Mouse (Mus musculus): ENCODE data around the gene Cass4. TPM values are rescaled to one million over a fixed set of nuclear protein-coding genes. Genes with fewer than 3 reads are reported as not detected.

Gene Cass4
- polyA plus RNA-seq, 1 experiment from 2014 or later = 0.27 TPM

DNA sequence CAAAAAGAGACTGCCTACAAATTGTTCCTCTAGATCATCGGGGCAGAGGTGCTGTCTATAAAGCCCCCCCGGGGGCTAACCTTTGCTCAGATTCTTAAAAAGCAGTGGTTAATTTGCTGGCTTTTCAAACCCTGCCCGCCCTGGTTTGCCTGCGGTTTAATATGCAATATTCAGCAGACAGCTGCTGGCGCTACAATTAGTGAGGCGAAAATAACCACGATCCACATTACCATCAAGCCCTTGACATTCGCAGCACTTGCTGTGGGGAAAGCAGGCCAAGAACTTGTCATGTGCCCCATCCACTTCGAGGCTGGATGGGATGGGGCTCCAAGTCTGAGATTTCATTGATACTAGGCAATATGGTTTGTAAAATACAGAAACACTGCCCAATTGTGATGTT lies 40.4 kb upstream of the Cass4 start:
- Histone ChIP-seq H3K9ac (no peak overlapping the region), H3K9me3 (ENCODE audit: control insufficient read depth, low read length) (no peaks in the 10 kb centered on the region), H3K4me3 (replicated peaks; ENCODE audit: low read length) (no peak overlapping the region), H3K4me2 (replicated peaks) (no peak overlapping the region), H3K4me1 (replicated peaks; ENCODE audit: control insufficient read depth, insufficient read depth, low read length) (peaks cover 13% of the 10 kb centered on the region; the same call in 1 of the 2 replicates), H3K27ac (no peak overlapping the region; the same call in 1 of the 2 replicates), H3K36me3 (replicated peaks; ENCODE audit: control insufficient read depth, insufficient read depth) (no peaks in the 10 kb centered on the region; the same call in 1 of the 2 replicates), H3K27me3 (ENCODE audit: control insufficient read depth, insufficient read depth, low read length) (no peaks in the 10 kb centered on the region)
- ATAC-seq (ENCODE audit: low FRiP score) (no peak), DNase-seq (ENCODE audit: low spot score) (no peak)
- 50% methylated on average over 9 of the region's 9 CpGs for WGBS

DNA sequence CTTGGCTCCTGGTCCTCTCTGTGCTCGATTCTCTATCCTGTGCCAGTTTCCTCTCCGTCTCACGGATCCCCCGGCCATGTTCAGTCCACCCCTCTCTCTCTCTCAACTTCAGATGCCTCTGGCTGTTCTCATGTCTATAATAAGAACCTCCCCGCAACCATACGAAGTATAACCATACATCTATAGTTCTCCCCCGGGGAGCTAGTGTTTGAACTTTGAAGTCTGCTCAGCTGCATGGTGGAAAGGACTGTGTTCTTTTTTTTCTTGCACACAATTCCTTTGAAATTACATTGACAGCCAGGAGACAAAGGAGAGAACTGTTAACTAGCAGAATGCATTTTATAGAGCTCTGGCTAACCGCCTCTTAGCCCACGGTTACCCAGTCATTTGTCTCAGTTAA lies 38.8 kb upstream of the Cass4 start:
- no peak; the same call in 1 of the 2 replicates for ATAC-seq (ENCODE audit: low FRiP score)
- Histone ChIP-seq H3K27ac (0 out of 2 replicates have a peak overlapping the region, but pooled peaks have one; percentile 36), H3K9ac (no peak overlapping the region), H3K4me1 (replicated peaks; ENCODE audit: control insufficient read depth, insufficient read depth, low read length) (0 out of 2 replicates have a peak, but pooled peaks cover 6% of the 10 kb centered on the region), H3K9me3 (ENCODE audit: control insufficient read depth, low read length) (no peaks in the 10 kb centered on the region), H3K27me3 (ENCODE audit: control insufficient read depth, insufficient read depth, low read length) (no peaks in the 10 kb centered on the region), H3K36me3 (replicated peaks; ENCODE audit: control insufficient read depth, insufficient read depth) (no peaks in the 10 kb centered on the region; the same call in 1 of the 2 replicates), H3K4me3 (replicated peaks; ENCODE audit: low read length) (no peak overlapping the region), H3K4me2 (replicated peaks) (no peak overlapping the region)
- no peak for DNase-seq (ENCODE audit: low spot score)
- 57% methylated on average over 9 of the region's 9 CpGs for WGBS

DNA sequence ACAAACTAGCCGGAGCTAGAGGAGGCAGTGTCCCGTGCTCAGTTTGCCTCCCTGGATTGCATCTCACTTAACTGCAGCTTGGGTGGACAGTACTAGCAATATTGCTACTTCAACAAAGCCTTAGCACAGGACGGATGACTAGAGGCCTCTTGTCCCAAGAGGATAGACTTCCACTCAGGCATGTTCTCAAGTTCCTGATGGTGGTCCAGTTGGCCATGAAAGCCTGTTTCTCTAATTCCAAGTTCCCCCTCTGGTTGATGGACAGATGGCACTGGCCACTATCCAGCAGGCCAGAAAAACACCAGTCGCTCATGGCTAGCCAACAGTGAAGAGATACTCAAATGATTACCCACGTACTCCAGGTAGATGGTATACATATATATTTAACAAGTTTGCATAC lies 37.8 kb upstream of the Cass4 start:
- DNase-seq (ENCODE audit: low spot score) (no peak), ATAC-seq (ENCODE audit: low FRiP score) (no peak)
- Histone ChIP-seq H3K9ac (no peak overlapping the region), H3K4me2 (replicated peaks) (no peak overlapping the region), H3K27me3 (ENCODE audit: control insufficient read depth, insufficient read depth, low read length) (no peaks in the 10 kb centered on the region), H3K4me1 (replicated peaks; ENCODE audit: control insufficient read depth, insufficient read depth, low read length) (0 out of 2 replicates have a peak, but pooled peaks cover 6% of the 10 kb centered on the region), H3K27ac (no peak overlapping the region), H3K36me3 (replicated peaks; ENCODE audit: control insufficient read depth, insufficient read depth) (no peaks in the 10 kb centered on the region; the same call in 1 of the 2 replicates), H3K4me3 (replicated peaks; ENCODE audit: low read length) (no peak overlapping the region), H3K9me3 (ENCODE audit: control insufficient read depth, low read length) (no peaks in the 10 kb centered on the region)
- 85% methylated on average over 5 of the region's 5 CpGs for WGBS

DNA sequence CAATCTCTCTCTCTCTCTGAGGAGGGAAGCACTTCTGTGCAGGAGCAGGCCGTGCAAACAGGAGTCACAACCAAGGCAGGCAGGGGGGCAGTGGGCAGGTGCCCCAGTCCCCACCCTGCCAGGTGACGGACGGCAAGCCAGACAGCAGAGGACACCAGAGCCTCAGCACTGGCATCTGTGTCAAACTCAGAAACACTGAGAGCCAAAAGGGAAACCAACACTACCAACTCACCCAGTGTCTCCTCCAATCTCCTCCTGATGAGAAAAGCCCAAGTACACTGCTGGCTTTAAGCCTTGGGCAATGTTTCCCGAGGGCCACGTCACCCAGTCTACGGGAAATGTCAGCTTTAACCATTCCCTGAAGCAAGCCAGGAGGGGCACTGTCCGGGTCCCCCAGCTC lies 30.4 kb upstream of the Cass4 start:
- Histone ChIP-seq H3K36me3 (replicated peaks; ENCODE audit: control insufficient read depth, insufficient read depth) (peaks cover 10% of the 10 kb centered on the region), H3K4me1 (replicated peaks; ENCODE audit: control insufficient read depth, insufficient read depth, low read length) (no peaks in the 10 kb centered on the region), H3K9me3 (ENCODE audit: control insufficient read depth, low read length) (no peaks in the 10 kb centered on the region), H3K4me2 (replicated peaks) (no peak overlapping the region), H3K4me3 (replicated peaks; ENCODE audit: low read length) (no peak overlapping the region), H3K27ac (no peak overlapping the region), H3K9ac (no peak overlapping the region), H3K27me3 (ENCODE audit: control insufficient read depth, insufficient read depth, low read length) (no peaks in the 10 kb centered on the region)
- WGBS = 91% methylated on average over 7 of the region's 7 CpGs
- DNase-seq (ENCODE audit: low spot score) (no peak), ATAC-seq (ENCODE audit: low FRiP score) (no peak)

DNA sequence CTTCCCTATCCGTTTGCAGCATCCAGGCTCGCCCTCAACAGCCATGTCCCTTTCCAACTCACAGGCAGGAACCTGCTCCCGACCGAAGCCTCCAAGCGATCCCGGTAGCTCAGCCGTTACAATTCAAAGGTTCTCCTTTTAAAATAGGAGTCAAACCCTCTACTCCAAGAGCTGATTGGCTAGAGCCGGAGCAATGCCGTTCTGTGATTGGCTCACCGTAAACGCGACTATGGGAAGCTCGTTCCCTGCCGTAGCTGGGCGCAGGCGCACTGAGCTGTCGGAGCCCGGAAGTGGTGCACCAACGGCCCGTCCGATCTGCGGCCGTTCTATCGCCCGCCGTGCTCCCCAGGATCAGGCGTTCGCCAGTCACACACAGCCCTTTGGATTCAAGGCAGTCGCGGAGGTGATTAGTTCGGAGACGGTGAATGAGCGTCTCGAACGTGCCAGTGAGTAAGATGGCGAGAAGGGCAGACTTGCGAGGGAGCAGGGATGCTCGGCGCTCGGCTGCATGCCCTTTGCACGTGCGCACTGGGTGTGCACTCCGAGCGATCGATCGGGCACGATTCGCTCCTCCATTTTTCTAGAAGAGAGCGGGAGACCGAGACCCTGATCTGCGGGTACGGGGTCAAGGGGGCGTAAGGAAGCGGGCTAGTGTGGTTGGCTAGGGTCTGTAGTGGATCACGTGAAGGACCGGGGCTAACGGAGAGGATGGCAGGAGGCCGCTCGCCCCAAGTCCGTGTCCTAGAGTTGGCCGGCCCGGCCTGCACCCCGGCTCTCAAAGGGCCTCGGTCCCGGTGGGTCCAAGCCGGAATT lies 23.0 kb upstream of the Cass4 start, which contains the start of the genes Aurka and Cstf1:
TSS of gene Aurka (minus strand) at position 125 of the 813 bp plus-strand sequence.
TSS of gene Cstf1 (plus strand) at position 271 of the 813 bp plus-strand sequence.
- H3K9ac ChIP-seq = peak within 1 kb of the TSS; percentile 93
- WGBS = under 1% methylated on average over 66 of the region's 66 CpGs
- H3K4me1 ChIP-seq (replicated peaks; ENCODE audit: control insufficient read depth, insufficient read depth, low read length) = peaks cover 9% of the 10 kb centered on the region
- H3K4me3 ChIP-seq (replicated peaks; ENCODE audit: low read length) = peak within 1 kb of the TSS; percentile 97
- peak within 1 kb of the TSS; percentile 80 for H3K4me2 ChIP-seq (replicated peaks)
- peak; percentile 96 for DNase-seq (ENCODE audit: low spot score)
- peak within 1 kb of the TSS; percentile 88 for H3K27ac ChIP-seq
- peaks cover 28% of the 10 kb centered on the region for H3K36me3 ChIP-seq (replicated peaks; ENCODE audit: control insufficient read depth, insufficient read depth)
- ATAC-seq (ENCODE audit: low FRiP score) = peak; percentile 98
- no peaks in the 10 kb centered on the region for H3K27me3 ChIP-seq (ENCODE audit: control insufficient read depth, insufficient read depth, low read length)
- no peaks in the 10 kb centered on the region for H3K9me3 ChIP-seq (ENCODE audit: control insufficient read depth, low read length)

DNA sequence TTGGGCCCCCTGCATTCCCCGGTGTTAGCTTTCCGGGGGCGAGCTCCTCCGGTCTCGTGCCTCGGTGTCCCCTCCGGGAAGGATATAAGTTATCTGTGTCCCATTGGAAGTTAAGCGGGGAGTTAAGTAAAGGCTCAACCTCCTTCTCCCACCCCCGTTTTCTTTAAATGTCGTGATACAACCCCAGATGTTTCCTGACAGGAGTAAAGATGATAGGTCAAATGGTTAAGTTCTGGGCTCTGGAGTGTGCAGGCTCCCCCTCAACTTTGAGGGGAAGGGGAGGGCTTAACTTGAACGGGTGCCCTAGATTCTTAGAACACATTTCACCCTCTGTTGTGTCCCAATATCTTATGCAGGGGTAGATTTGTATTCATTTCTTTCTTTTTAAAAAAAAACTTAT lies 22.3 kb upstream of the Cass4 start:
- Histone ChIP-seq H3K36me3 (replicated peaks; ENCODE audit: control insufficient read depth, insufficient read depth) (peaks cover 34% of the 10 kb centered on the region), H3K27ac (peak overlapping the region; percentile 88), H3K27me3 (ENCODE audit: control insufficient read depth, insufficient read depth, low read length) (no peaks in the 10 kb centered on the region), H3K4me3 (replicated peaks; ENCODE audit: low read length) (peak overlapping the region; percentile 97), H3K9me3 (ENCODE audit: control insufficient read depth, low read length) (no peaks in the 10 kb centered on the region), H3K9ac (peak overlapping the region; percentile 93), H3K4me1 (replicated peaks; ENCODE audit: control insufficient read depth, insufficient read depth, low read length) (peaks cover 9% of the 10 kb centered on the region), H3K4me2 (replicated peaks) (peak overlapping the region; percentile 79)
- ATAC-seq (ENCODE audit: low FRiP score) (no peak), DNase-seq (ENCODE audit: low spot score) (no peak)
- 0% methylated on average over 11 of the region's 11 CpGs for WGBS

DNA sequence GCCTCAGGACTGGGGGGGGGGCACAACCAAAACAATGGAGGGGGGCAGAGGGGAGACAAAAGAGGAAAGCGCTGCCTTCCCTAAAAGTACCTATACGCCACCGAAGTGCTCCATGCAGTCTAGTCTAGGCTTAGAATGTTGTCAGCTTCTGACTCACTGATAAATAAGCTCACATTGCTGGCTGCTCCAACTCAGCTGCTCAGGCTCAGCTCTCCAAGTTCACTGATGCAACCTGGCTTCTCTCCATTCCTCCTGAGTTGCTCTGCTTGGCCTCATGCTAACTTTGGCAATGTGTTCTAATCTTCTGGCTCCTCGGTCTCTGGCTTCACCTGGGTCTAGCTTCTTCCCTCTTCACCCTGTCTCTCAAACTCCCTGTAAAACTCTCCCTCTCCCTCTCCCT lies 17.0 kb upstream of the Cass4 start:
- H3K4me2 ChIP-seq (replicated peaks) = no peak overlapping the region
- H3K9me3 ChIP-seq (ENCODE audit: control insufficient read depth, low read length) = no peaks in the 10 kb centered on the region
- DNase-seq (ENCODE audit: low spot score) (no peak), ATAC-seq (ENCODE audit: low FRiP score) (no peak)
- H3K9ac ChIP-seq = no peak overlapping the region
- H3K4me3 ChIP-seq (replicated peaks; ENCODE audit: low read length) = no peak overlapping the region
- 93% methylated on average over 4 of the region's 4 CpGs for WGBS
- H3K4me1 ChIP-seq (replicated peaks; ENCODE audit: control insufficient read depth, insufficient read depth, low read length) = peaks cover 6% of the 10 kb centered on the region
- H3K27me3 ChIP-seq (ENCODE audit: control insufficient read depth, insufficient read depth, low read length) = no peaks in the 10 kb centered on the region
- peaks cover 86% of the 10 kb centered on the region for H3K36me3 ChIP-seq (replicated peaks; ENCODE audit: control insufficient read depth, insufficient read depth)
- no peak overlapping the region for H3K27ac ChIP-seq

DNA sequence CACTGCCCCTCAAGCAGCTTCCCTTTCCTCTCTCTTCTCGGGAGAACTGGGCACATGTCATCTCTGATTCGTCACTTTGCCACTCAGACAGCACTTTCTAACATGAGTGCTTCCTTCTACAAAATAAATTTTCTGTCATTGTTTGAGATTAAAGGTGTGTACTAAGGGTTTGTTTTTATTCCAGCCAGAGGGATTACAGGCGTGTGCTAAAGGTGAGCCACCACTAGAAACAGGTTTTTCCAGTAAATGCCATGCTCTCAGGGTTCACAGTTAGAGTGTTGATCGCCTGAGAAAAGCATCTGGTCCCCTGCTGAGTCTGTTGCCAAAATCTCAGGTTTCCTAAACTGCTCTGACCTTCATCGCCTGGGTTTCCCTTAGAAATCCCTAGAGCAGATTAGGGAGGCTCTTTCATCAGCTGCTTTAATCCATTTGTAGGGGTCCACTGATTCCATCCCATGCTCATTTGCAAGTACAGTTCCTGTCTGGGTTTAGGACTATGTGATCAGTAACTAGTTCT lies 16.5 kb upstream of the Cass4 start:
- no peaks in the 10 kb centered on the region for H3K27me3 ChIP-seq (ENCODE audit: control insufficient read depth, insufficient read depth, low read length)
- H3K36me3 ChIP-seq (replicated peaks; ENCODE audit: control insufficient read depth, insufficient read depth) = peaks cover 91% of the 10 kb centered on the region
- no peak for DNase-seq (ENCODE audit: low spot score)
- no peak overlapping the region for H3K4me3 ChIP-seq (replicated peaks; ENCODE audit: low read length)
- peaks cover 1% of the 10 kb centered on the region; the same call in 1 of the 2 replicates for H3K4me1 ChIP-seq (replicated peaks; ENCODE audit: control insufficient read depth, insufficient read depth, low read length)
- H3K9ac ChIP-seq = no peak overlapping the region
- no peak overlapping the region for H3K4me2 ChIP-seq (replicated peaks)
- ATAC-seq (ENCODE audit: low FRiP score) = no peak
- 81% methylated on average over 5 of the region's 5 CpGs for WGBS
- H3K9me3 ChIP-seq (ENCODE audit: control insufficient read depth, low read length) = no peaks in the 10 kb centered on the region
- no peak overlapping the region for H3K27ac ChIP-seq

DNA sequence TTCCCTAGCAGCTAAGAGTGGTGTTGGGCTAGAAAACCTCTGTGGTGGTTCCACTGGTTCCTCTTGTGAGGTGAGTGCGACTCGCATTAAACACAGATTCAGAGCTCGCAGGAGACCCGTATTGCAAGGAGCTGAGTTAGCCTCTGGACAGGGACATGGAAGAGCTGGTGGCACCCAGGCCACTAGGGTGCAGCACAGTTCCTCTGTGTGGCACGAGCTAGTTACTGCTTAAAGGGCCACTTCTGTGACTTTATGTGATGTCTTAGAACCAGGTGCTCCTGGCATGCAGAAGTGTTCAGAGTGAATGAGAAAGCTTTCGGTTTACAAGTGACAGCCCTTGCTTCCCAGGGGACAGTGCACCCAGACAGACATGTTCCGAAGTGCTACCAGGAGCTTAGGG lies 15.3 kb upstream of the Cass4 start:
- Histone ChIP-seq H3K27ac (no peak overlapping the region), H3K9ac (no peak overlapping the region), H3K9me3 (ENCODE audit: control insufficient read depth, low read length) (no peaks in the 10 kb centered on the region), H3K36me3 (replicated peaks; ENCODE audit: control insufficient read depth, insufficient read depth) (peaks cover 92% of the 10 kb centered on the region), H3K4me2 (replicated peaks) (no peak overlapping the region), H3K4me1 (replicated peaks; ENCODE audit: control insufficient read depth, insufficient read depth, low read length) (no peaks in the 10 kb centered on the region), H3K4me3 (replicated peaks; ENCODE audit: low read length) (no peak overlapping the region), H3K27me3 (ENCODE audit: control insufficient read depth, insufficient read depth, low read length) (no peaks in the 10 kb centered on the region)
- 79% methylated on average over 7 of the region's 7 CpGs for WGBS
- no peak for ATAC-seq (ENCODE audit: low FRiP score)
- no peak for DNase-seq (ENCODE audit: low spot score)

Measured in hindbrain, embryonic 14.5 days (tissue).